Mouse (Mus musculus) testis, adult 2 months (tissue): Measurements from ENCODE around the gene Sh2d7. TPM values are rescaled to one million over a fixed set of nuclear protein-coding genes. Genes with fewer than 3 reads are reported as not detected.

Source experiments
- H3K27ac ChIP-seq: fragments of 200-500 bp; 2 replicates; pipeline ENCODE4 v1.5.1; 2012; ENCODE audit warnings: low read depth, low read length; ENCODE audit not compliant: control insufficient read depth, insufficient read depth
- H3K27me3 ChIP-seq: fragments of 200-500 bp; 2 replicates; pipeline ENCODE4 v1.6.1; 2012; ENCODE audit warnings: mild to moderate bottlenecking, low read length, moderate library complexity; ENCODE audit not compliant: control insufficient read depth, insufficient read depth
- H3K36me3 ChIP-seq: fragments of 200-500 bp; 2 replicates; pipeline ENCODE4 v1.6.1; 2012; ENCODE audit warnings: mild to moderate bottlenecking, low read length; ENCODE audit not compliant: control insufficient read depth, insufficient read depth
- H3K4me1 ChIP-seq: fragments of 200-500 bp; 2 replicates; pipeline ENCODE4 v1.6.1; 2012; ENCODE audit warnings: low read length; ENCODE audit not compliant: control insufficient read depth, insufficient read depth
- H3K4me3 ChIP-seq: fragments of 200-500 bp; 2 replicates; pipeline ENCODE4 v1.5.1; 2012; ENCODE audit warnings: low read depth, mild to moderate bottlenecking, low read length, moderate library complexity, mixed read lengths; ENCODE audit not compliant: control insufficient read depth
- CTCF ChIP-seq: fragments of 200-500 bp; IDR thresholded peaks from 2 replicates; pipeline ENCODE4 v1.5.1; 2012; ENCODE audit warnings: low read depth, mild to moderate bottlenecking, inconsistent platforms, low read length, moderate library complexity; ENCODE audit not compliant: control insufficient read depth, insufficient read depth, insufficient replicate concordance
- POLR2A ChIP-seq: fragments of 200-500 bp; IDR thresholded peaks from 2 replicates; pipeline ENCODE4 v1.6.1; 2012; ENCODE audit warnings: low read depth, mild to moderate bottlenecking, inconsistent platforms, low read length, moderate library complexity; ENCODE audit not compliant: control insufficient read depth
- polyA plus RNA-seq: library from polyadenylated mRNA; depleted of rRNA; stranded (reverse); fragments of >200 nt; gene quantifications from 2 replicates; pipeline ENCODE4 v1.2.3, GENCODE M21; 2012

Sh2d7 gene
- polyA plus RNA-seq, 1 experiment: 4.4 TPM

GRCm38 (mm10) chr9:54532926-54533325 is 5.9 kb upstream of the Sh2d7 start:
- H3K27ac ChIP-seq: no peak overlapping the region
- no peaks in the 10 kb centered on the region for H3K36me3 ChIP-seq
- no peaks in the 10 kb centered on the region for H3K4me1 ChIP-seq
- TF ChIP-seq POLR2A: no peak
- no peak for TF ChIP-seq CTCF
- H3K4me3 ChIP-seq: no peak overlapping the region
- H3K27me3 ChIP-seq: no peaks in the 10 kb centered on the region

- Histone ChIP-seq H3K36me3 (no peaks in the 10 kb centered on the region), H3K27me3 (no peaks in the 10 kb centered on the region), H3K4me3 (no peak overlapping the region), H3K27ac (no peak overlapping the region), H3K4me1 (peaks cover 3% of the 10 kb centered on the region; the same call in 1 of the 2 replicates)
- TF ChIP-seq POLR2A (no peak), CTCF (no peak)
Observed at GRCm38 (mm10) chr9:54533975-54534374, 4.8 kb upstream of the Sh2d7 start.

GRCm38 (mm10) chr9:54536236-54536635 is 2.5 kb upstream of the Sh2d7 start:
- TF ChIP-seq CTCF: no peak
- TF ChIP-seq POLR2A: no peak
- H3K27me3 ChIP-seq: no peaks in the 10 kb centered on the region
- no peak overlapping the region for H3K27ac ChIP-seq
- no peak overlapping the region for H3K4me3 ChIP-seq
- peaks cover 3% of the 10 kb centered on the region; the same call in 1 of the 2 replicates for H3K4me1 ChIP-seq
- no peaks in the 10 kb centered on the region for H3K36me3 ChIP-seq

GRCm38 (mm10) chr9:54537030-54537429 is 1.8 kb upstream of the Sh2d7 start:
- Histone ChIP-seq H3K27me3 (no peaks in the 10 kb centered on the region), H3K27ac (no peak overlapping the region), H3K4me1 (peaks cover 3% of the 10 kb centered on the region; the same call in 1 of the 2 replicates), H3K36me3 (no peaks in the 10 kb centered on the region), H3K4me3 (no peak overlapping the region)
- TF ChIP-seq CTCF (no peak), POLR2A (no peak)

GRCm38 (mm10) chr9:54537480-54537879 is 1.3 kb upstream of the Sh2d7 start:
- no peaks in the 10 kb centered on the region for H3K36me3 ChIP-seq
- TF ChIP-seq POLR2A: no peak
- TF ChIP-seq CTCF: no peak
- peaks cover 3% of the 10 kb centered on the region; the same call in 1 of the 2 replicates for H3K4me1 ChIP-seq
- no peaks in the 10 kb centered on the region for H3K27me3 ChIP-seq
- no peak overlapping the region for H3K4me3 ChIP-seq
- H3K27ac ChIP-seq: no peak overlapping the region

- H3K4me3 ChIP-seq: no peak overlapping the region
- H3K27me3 ChIP-seq: no peaks in the 10 kb centered on the region
- no peak for TF ChIP-seq CTCF
- TF ChIP-seq POLR2A: no peak
- H3K27ac ChIP-seq: no peak overlapping the region
- peaks cover 3% of the 10 kb centered on the region; the same call in 1 of the 2 replicates for H3K4me1 ChIP-seq
- H3K36me3 ChIP-seq: no peaks in the 10 kb centered on the region
Observed at GRCm38 (mm10) chr9:54538244-54538643, 540 bp upstream of the Sh2d7 start.

- no peak for TF ChIP-seq POLR2A
- peaks cover 3% of the 10 kb centered on the region; the same call in 1 of the 2 replicates for H3K4me1 ChIP-seq
- H3K36me3 ChIP-seq: no peaks in the 10 kb centered on the region
- H3K27ac ChIP-seq: no peak overlapping the region
- no peak overlapping the region for H3K4me3 ChIP-seq
- H3K27me3 ChIP-seq: no peaks in the 10 kb centered on the region
Observed at GRCm38 (mm10) chr9:54540801-54541200, 2.0 kb downstream of the Sh2d7 start.

- H3K27ac ChIP-seq: no peak overlapping the region
- H3K4me1 ChIP-seq: no peaks in the 10 kb centered on the region
- TF ChIP-seq POLR2A: no peak
- no peak for TF ChIP-seq CTCF
- H3K27me3 ChIP-seq: no peaks in the 10 kb centered on the region
- no peak overlapping the region for H3K4me3 ChIP-seq
- no peaks in the 10 kb centered on the region for H3K36me3 ChIP-seq
Observed at GRCm38 (mm10) chr9:54544212-54544953, 5.6 kb downstream of the Sh2d7 start.
